Mouse (Mus musculus) forebrain, embryonic 12.5 days (tissue): ENCODE measurements at regions not wholly inside any gene's neighbourhood (a gene's known extent, or its start where the extent isn't known, plus 50 kb on each side); places are given as distances from the start of the nearest gene placed in this dataset.
"Not testable (repeated sequence)": the region's sequence is repeated elsewhere in the genome, so short reads cannot be mapped to it uniquely, and the experiment has no call there.

Source experiments
- ATAC-seq: fragments of 200-750 bp; cut with Nextera tagmentation; 2 replicates; pipeline ENCODE4 v1.8.0; 2017; ENCODE audit warnings: moderate TSS enrichment; ENCODE audit not compliant: low FRiP score
- H3K27ac ChIP-seq: fragments of 300-500 bp; sonication (generic); 2 replicates; pipeline ENCODE4 v1.5.1; 2016; ENCODE audit warnings: mild to moderate bottlenecking
- H3K27me3 ChIP-seq: fragments of 300-500 bp; sonication (generic); 2 replicates; pipeline ENCODE4 v1.6.1; 2016; ENCODE audit warnings: mild to moderate bottlenecking
- H3K36me3 ChIP-seq: fragments of 300-500 bp; sonication (generic); replicated peaks from 2 replicates; pipeline ENCODE4 v1.6.1; 2016; ENCODE audit warnings: mild to moderate bottlenecking
- H3K4me1 ChIP-seq: fragments of 300-500 bp; sonication (generic); 2 replicates; pipeline ENCODE4 v1.6.1; 2016
- H3K4me2 ChIP-seq: fragments of 300-500 bp; sonication (generic); 2 replicates; pipeline ENCODE4 v1.6.1; 2016; ENCODE audit warnings: mild to moderate bottlenecking, moderate library complexity
- H3K4me3 ChIP-seq: fragments of 300-500 bp; sonication (generic); replicated peaks from 2 replicates; pipeline ENCODE4 v1.5.1; 2016; ENCODE audit warnings: mild to moderate bottlenecking
- H3K9ac ChIP-seq: fragments of 300-500 bp; sonication (generic); 2 replicates; pipeline ENCODE4 v1.6.1; 2016; ENCODE audit warnings: mild to moderate bottlenecking
- H3K9me3 ChIP-seq: fragments of 300-500 bp; sonication (generic); 2 replicates; pipeline ENCODE4 v1.6.1; 2016
- WGBS: fragments of 180-500 bp; shearing (Covaris S2); methylation state at CpG from one replicate; pipeline ENCODE4 v1.1.7; 2016; 5-methylcytosine and 5-hydroxymethylcytosine counted together

DNA sequence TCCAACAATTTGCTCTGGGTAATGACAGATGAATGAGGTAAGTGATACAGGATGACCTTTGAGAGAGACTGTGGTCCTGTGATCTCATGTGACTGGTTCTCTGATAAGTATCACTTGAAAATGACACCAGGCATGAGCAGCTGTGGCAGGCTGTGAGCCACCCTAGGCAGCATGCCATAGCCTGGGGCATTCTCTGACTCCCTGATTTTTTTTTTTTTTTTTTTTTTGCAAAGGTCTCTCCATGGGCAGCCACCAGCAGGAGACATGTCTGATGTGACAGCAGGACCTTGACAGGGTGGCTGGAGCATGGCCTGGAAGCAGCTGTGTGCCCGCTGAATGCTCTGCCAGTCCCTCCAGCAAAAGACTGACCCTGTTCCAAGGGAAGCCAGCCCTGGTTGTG, 116.4 kb upstream of the Vldlr start:
- Histone ChIP-seq H3K27me3 (no peaks in the 10 kb centered on the region), H3K9ac (no peak overlapping the region), H3K4me2 (no peak overlapping the region), H3K9me3 (no peaks in the 10 kb centered on the region), H3K36me3 (no peaks in the 10 kb centered on the region), H3K4me1 (no peaks in the 10 kb centered on the region), H3K27ac (no peak overlapping the region), H3K4me3 (no peak overlapping the region)
- 76% methylated on average over 1 of the region's 1 CpGs for WGBS
- ATAC-seq, result no peak

DNA sequence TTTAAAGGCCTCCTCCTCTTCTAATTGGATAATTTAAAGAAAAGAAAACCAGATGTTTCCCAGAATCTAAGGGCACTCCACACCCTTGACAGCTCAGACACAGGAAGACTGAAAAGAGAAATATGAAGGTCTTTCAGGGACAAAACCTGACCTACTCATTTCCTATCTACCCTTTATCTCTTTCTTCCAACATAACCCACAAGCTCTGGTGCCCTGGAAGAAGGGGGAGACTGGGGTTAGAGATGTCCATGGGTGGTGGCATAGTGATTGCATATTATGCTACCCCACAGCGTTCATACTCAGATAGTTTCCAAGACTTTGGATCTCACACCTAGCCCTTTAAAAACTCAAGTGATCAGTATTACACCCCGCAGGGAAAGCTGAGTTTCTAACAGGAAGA, 105.8 kb upstream of the Vldlr start:
- no peak overlapping the region for H3K4me2 ChIP-seq
- no peaks in the 10 kb centered on the region for H3K36me3 ChIP-seq
- H3K4me1 ChIP-seq, result no peaks in the 10 kb centered on the region
- no peaks in the 10 kb centered on the region for H3K27me3 ChIP-seq
- no peak overlapping the region for H3K9ac ChIP-seq
- no peak overlapping the region for H3K4me3 ChIP-seq
- no peak overlapping the region for H3K27ac ChIP-seq
- WGBS, result 95% methylated on average over 2 of the region's 2 CpGs
- no peak for ATAC-seq
- H3K9me3 ChIP-seq, result no peaks in the 10 kb centered on the region

DNA sequence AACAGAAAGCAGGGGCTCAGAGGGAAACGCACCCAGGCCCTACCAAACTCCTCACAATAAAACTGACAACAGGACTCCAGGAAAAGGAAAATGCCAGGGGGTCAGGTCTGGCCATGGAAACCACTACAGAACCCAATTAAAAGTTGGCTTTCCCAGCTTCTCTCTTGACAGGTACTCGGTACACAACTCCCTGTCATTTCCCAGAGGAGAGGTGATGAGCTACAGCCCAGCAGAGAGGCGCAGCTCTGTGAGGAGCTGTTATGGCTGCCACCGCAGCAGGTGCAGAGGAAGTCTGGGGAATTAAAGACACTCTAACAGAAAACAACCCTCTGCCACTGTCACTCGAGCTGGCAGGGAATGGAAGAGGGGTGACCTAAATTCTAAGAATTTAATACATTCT, 95.4 kb upstream of the Vldlr start:
- WGBS, result 60% methylated on average over 5 of the region's 5 CpGs
- Histone ChIP-seq H3K4me3 (no peak overlapping the region), H3K9ac (no peak overlapping the region), H3K4me1 (no peaks in the 10 kb centered on the region), H3K36me3 (no peaks in the 10 kb centered on the region), H3K9me3 (no peaks in the 10 kb centered on the region), H3K27ac (no peak overlapping the region), H3K4me2 (no peak overlapping the region), H3K27me3 (no peaks in the 10 kb centered on the region)
- ATAC-seq, result no peak

DNA sequence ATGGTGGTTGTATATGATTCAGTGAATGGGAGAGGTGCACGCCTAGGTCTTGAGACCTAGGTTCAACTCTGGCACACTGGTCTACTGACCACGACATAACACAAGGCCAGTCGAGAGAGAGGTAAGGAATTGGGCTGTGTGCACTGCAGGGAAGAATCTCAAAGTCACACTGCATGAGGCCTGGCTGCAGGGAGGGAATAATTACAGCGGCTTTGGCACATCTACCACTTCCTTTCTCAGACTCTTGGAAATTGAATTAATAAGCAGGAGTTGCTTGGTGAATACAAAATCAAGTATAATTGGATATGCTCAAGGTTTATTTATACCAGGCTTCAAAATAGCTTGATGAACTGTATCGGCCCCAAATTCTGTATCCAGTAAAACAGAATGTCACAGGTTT, 93.9 kb upstream of the Vldlr start:
- 83% methylated on average over 5 of the region's 5 CpGs for WGBS
- no peak overlapping the region for H3K4me2 ChIP-seq
- H3K4me3 ChIP-seq, result no peak overlapping the region
- H3K4me1 ChIP-seq, result no peaks in the 10 kb centered on the region
- no peak overlapping the region for H3K9ac ChIP-seq
- no peaks in the 10 kb centered on the region for H3K27me3 ChIP-seq
- H3K27ac ChIP-seq, result no peak overlapping the region
- H3K36me3 ChIP-seq, result no peaks in the 10 kb centered on the region
- no peaks in the 10 kb centered on the region for H3K9me3 ChIP-seq
- ATAC-seq, result no peak

DNA sequence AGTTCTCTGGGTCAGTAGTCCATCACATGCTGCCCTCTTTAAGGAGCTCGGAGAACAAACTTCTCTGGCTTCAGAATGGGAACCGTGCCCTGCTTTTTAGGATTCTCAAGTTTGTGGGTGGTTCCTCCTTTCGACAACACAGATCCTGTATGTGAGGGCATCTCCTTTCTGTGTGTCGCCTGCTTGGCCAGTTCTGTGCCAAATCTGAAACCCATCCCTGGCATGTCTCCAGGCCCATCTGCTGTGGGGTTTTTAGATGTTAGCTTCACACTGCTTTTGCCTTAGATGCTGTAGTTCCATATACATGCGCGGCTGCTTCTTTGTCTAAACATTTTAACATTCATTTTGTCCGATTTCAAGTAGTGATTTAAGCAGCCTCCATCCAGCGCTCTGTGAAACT, 93.0 kb upstream of the Vldlr start:
- no peak for ATAC-seq
- H3K4me2 ChIP-seq, result no peak overlapping the region
- WGBS, result 68% methylated on average over 8 of the region's 8 CpGs
- H3K9me3 ChIP-seq, result no peaks in the 10 kb centered on the region
- H3K27me3 ChIP-seq, result no peaks in the 10 kb centered on the region
- 0 out of 2 replicates have a peak overlapping the region, but pooled peaks have one; percentile 6 for H3K27ac ChIP-seq
- no peak overlapping the region for H3K9ac ChIP-seq
- no peaks in the 10 kb centered on the region for H3K4me1 ChIP-seq
- no peak overlapping the region for H3K4me3 ChIP-seq
- no peaks in the 10 kb centered on the region for H3K36me3 ChIP-seq

DNA sequence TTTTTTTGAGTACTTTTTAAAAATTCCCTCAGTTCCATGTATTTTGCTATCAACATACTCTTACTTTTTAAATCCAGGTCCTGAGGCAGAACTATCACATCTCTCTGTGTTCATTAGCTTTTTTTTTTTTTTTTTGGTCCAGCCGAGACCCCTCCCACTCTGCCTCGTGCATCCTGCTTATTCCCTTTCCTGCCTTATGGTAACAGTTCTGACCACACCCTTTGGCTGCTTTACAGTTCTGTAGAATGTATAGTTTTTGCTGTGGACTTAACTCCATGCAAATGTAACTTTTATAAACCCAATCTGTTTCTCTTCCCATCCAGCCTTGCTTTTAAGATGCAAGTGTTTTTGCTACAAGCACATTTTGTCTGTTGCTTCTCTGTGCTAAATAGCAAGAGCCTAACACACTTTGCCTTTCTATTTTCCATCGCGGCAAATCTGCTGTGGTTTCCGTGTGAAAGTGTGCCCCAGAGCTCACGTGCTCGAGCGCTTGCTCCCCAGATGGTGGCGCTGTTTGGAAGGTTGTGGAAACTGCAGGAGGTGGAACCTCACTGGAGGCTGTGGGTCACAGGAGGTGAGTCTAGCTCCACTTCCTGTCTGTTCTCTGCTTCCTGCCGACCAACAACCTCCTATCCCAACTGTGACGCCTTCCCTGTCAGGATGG, 92.3 kb upstream of the Vldlr start:
- Histone ChIP-seq H3K36me3 (no peaks in the 10 kb centered on the region), H3K27me3 (no peaks in the 10 kb centered on the region), H3K4me1 (no peaks in the 10 kb centered on the region), H3K9ac (no peak overlapping the region), H3K27ac (no peak overlapping the region), H3K9me3 (no peaks in the 10 kb centered on the region), H3K4me2 (no peak overlapping the region), H3K4me3 (no peak overlapping the region)
- no peak for ATAC-seq
- 74% methylated on average over 11 of the region's 11 CpGs for WGBS

DNA sequence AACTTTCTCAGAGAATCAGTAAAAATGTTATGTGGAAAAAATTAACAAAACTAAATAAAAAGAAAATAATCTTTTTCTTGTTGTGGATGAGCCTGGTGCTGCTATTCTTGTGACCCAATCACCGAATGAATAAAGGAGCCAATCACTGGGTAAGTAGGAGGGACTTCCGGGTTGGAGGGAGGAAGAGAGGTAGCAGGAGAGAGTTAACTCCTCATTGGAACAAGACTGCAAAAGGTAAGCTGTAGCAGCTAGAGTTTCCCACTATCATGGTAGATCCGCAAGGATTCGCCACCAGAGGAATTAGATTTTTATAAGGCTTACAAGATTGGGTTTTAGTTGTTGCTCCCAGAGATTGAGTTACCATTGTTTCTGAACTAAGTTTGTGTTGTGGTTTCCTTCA, 87.8 kb upstream of the Vldlr start:
- H3K9ac ChIP-seq, ATAC-seq, H3K36me3 ChIP-seq, H3K27me3 ChIP-seq, H3K27ac ChIP-seq, H3K4me2 ChIP-seq, H3K9me3 ChIP-seq, H3K4me1 ChIP-seq, H3K4me3 ChIP-seq: not testable (repeated sequence)
- WGBS, result 85% methylated on average over 4 of the region's 4 CpGs

DNA sequence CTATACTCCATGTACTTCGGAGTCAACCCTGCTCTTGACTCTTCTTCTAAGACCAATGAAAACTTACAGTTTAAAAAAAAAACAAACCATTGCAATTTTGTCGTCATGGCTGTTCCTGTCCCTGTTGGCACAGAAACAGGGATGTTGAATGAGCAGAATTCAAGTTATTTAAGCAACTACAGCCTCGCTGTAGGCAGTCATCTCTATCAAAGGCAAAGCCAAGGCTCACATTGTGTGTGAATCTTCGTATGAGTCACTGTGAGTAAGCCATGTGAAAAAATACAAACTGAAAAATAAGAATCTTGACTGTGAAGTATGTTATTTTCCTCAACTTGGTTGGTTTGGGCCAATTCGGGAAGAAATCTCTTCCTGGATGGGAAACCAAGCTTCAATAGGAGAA, 81.9 kb upstream of the Vldlr start:
- H3K9ac ChIP-seq, result no peak overlapping the region
- 92% methylated on average over 5 of the region's 5 CpGs for WGBS
- no peaks in the 10 kb centered on the region for H3K9me3 ChIP-seq
- H3K36me3 ChIP-seq, result no peaks in the 10 kb centered on the region
- H3K4me2 ChIP-seq, result no peak overlapping the region
- no peaks in the 10 kb centered on the region for H3K4me1 ChIP-seq
- H3K27me3 ChIP-seq, result no peaks in the 10 kb centered on the region
- no peak overlapping the region for H3K27ac ChIP-seq
- no peak for ATAC-seq
- H3K4me3 ChIP-seq, result no peak overlapping the region

DNA sequence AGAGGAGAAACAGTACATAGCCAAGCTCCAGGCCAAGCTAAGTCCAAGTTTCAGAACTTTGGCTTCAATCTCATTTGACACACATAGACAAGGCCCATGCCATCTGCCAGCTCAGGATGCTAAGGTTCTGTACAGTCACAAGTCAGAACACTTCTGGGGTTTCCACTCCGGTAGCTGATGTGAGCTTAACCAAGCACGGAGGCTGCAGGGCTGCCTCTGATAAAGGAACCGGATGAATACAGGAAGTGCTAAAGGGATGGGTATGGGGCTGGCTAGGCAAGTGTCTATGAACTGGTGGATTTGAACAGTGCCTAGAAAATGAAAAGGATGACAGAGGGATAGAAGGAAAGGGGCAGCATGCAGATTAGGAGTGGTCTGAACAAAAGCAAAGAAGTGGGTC, 75.4 kb upstream of the Vldlr start:
- Histone ChIP-seq H3K9me3 (no peaks in the 10 kb centered on the region), H3K27me3 (peaks cover 15% of the 10 kb centered on the region; the same call in 1 of the 2 replicates), H3K4me3 (no peak overlapping the region), H3K4me2 (no peak overlapping the region), H3K4me1 (peaks cover 13% of the 10 kb centered on the region; the same call in 1 of the 2 replicates), H3K9ac (no peak overlapping the region), H3K36me3 (no peaks in the 10 kb centered on the region), H3K27ac (no peak overlapping the region)
- 86% methylated on average over 3 of the region's 3 CpGs for WGBS
- no peak for ATAC-seq

DNA sequence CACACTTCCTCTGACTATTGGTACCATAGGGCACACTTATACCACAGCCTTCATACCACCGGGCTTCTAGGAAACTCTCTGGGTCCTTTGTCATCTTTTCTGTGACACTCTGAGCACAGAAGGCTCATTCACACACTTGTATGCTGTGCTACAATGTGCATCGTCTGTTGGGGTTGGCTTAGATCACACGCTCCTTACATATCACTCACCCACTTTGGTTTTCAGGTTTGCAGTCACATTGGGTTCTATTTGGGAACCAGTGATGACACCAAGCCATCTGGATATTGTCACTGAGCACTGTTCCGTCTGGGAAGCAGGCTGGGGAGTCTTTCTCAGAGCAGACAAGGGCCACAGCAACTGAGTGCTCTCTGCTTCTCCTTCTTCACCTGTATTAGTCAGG, 74.1 kb upstream of the Vldlr start:
- no peak for ATAC-seq
- H3K4me1 ChIP-seq, result peaks cover 13% of the 10 kb centered on the region; the same call in 1 of the 2 replicates
- WGBS, result 88% methylated on average over 4 of the region's 4 CpGs

DNA sequence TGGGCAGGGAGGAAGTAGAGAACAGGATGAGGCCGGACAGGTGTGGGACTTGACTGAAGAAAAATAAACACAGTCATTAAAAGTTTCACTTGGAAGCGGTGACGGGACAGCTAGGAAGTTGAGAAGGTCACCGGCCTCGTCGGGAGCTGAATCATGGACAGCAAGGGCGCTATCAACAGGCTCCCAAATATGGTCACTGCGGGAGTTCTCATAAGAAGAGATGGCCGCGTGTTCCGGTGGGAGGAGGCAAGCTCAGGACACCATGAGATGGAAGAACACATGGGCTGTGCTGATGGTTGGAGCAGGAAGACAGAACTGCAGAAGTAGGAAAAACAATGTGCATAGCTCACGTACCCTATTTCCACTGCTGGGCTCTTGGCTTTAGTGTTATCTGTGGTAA, 68.9 kb upstream of the Vldlr start:
- Histone ChIP-seq H3K9ac (no peak overlapping the region), H3K36me3 (no peaks in the 10 kb centered on the region), H3K4me3 (no peak overlapping the region), H3K4me2 (no peak overlapping the region), H3K27me3 (peaks cover 15% of the 10 kb centered on the region; the same call in 1 of the 2 replicates), H3K4me1 (peaks cover 13% of the 10 kb centered on the region; the same call in 1 of the 2 replicates), H3K9me3 (no peaks in the 10 kb centered on the region), H3K27ac (no peak overlapping the region)
- WGBS, result 94% methylated on average over 12 of the region's 12 CpGs
- no peak for ATAC-seq

More for the DNA sequence above, 74.1 kb upstream of the Vldlr start:
- Histone ChIP-seq H3K4me2 (no peak overlapping the region), H3K36me3 (no peaks in the 10 kb centered on the region), H3K27me3 (peaks cover 20% of the 10 kb centered on the region; the same call in 1 of the 2 replicates), H3K4me3 (no peak overlapping the region), H3K27ac (no peak overlapping the region), H3K9me3 (no peaks in the 10 kb centered on the region), H3K9ac (no peak overlapping the region)

DNA sequence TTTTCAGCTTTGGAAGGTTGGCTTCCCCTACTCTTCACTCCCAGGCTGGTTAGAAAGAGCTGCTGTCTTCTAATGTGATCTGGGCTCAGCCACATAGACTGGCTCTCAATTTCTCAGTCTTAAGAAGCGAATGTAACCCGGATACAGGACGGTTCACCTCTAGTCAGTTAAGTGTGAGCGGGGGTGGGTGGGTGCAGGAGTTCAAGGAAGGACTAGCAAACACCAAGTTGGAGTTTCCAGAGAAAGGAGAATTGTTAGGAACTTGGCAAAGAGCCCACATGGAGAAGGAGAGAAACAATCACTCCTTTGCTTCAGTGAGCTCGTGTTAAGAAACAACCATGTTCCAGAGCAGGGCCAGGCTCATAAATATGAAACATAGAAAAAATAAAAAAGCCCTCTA, 68.0 kb upstream of the Vldlr start:
- no peak overlapping the region for H3K4me2 ChIP-seq
- H3K4me3 ChIP-seq, result no peak overlapping the region
- H3K4me1 ChIP-seq, result peaks cover 12% of the 10 kb centered on the region; the same call in 1 of the 2 replicates
- H3K9me3 ChIP-seq, result no peaks in the 10 kb centered on the region
- no peaks in the 10 kb centered on the region for H3K36me3 ChIP-seq
- no peak overlapping the region for H3K27ac ChIP-seq
- H3K9ac ChIP-seq, result no peak overlapping the region
- ATAC-seq, result no peak
- H3K27me3 ChIP-seq, result peaks cover 11% of the 10 kb centered on the region; the same call in 1 of the 2 replicates
- WGBS, result 71% methylated on average over 5 of the region's 5 CpGs

DNA sequence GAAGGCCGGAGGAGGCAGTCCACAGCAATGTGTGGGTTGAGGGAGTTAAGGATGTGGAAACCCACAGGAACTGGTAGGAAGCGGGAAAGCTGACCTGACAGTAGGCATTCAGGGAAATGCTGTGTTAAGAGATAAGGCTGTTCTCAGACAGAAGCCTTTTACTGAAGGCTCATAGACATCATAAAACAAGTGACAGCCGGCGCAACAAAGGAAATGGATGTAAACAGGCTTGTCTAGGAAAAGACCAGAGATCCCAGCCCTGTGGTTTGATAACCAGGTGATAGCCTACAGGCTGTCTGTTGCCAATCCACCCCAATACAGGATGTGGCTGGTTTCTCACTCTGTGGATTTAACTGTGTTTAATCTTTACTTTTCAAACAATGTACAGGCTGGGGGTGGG, 66.7 kb upstream of the Vldlr start:
- H3K4me3 ChIP-seq, result no peak overlapping the region
- no peaks in the 10 kb centered on the region for H3K36me3 ChIP-seq
- H3K9ac ChIP-seq, result no peak overlapping the region
- WGBS, result 95% methylated on average over 4 of the region's 4 CpGs
- ATAC-seq, result no peak
- H3K9me3 ChIP-seq, result no peaks in the 10 kb centered on the region
- H3K27me3 ChIP-seq, result peaks cover 9% of the 10 kb centered on the region; the same call in 1 of the 2 replicates
- no peak overlapping the region for H3K27ac ChIP-seq
- H3K4me1 ChIP-seq, result 0 out of 2 replicates have a peak, but pooled peaks cover 5% of the 10 kb centered on the region
- H3K4me2 ChIP-seq, result no peak overlapping the region
